Mouse (Mus musculus) kidney, embryonic 14.5 days (tissue): ENCODE measurements around the gene Gpr1. TPM values are rescaled to one million over a fixed set of nuclear protein-coding genes. Genes with fewer than 3 reads are reported as not detected.

ENCODE experiments used
- ATAC-seq: fragments of 200-750 bp; cut with Nextera tagmentation; 2 replicates; pipeline ENCODE4 v1.8.0; 2017; ENCODE audit warnings: moderate number of reproducible peaks, mild to moderate bottlenecking, moderate TSS enrichment, moderate library complexity; ENCODE audit not compliant: low FRiP score, low TSS enrichment
- H3K27ac ChIP-seq: fragments of 300-500 bp; sonication (generic); 2 replicates; pipeline ENCODE4 v1.5.1; 2014; ENCODE audit warnings: low read depth, mild to moderate bottlenecking, low read length, moderate library complexity, mixed read lengths
- H3K27me3 ChIP-seq: fragments of 300-500 bp; sonication (generic); 2 replicates; pipeline ENCODE4 v1.6.1; 2014; ENCODE audit warnings: mild to moderate bottlenecking, low read length; ENCODE audit not compliant: control insufficient read depth, insufficient read depth
- H3K36me3 ChIP-seq: fragments of 300-500 bp; sonication (generic); 2 replicates; pipeline ENCODE4 v1.6.1; 2014; ENCODE audit warnings: low read length, mixed read lengths; ENCODE audit not compliant: control insufficient read depth, insufficient read depth
- H3K4me1 ChIP-seq: fragments of 300-500 bp; sonication (generic); 2 replicates; pipeline ENCODE4 v1.6.1; 2014; ENCODE audit warnings: low read length, mixed read lengths; ENCODE audit not compliant: control insufficient read depth, insufficient read depth
- H3K4me2 ChIP-seq: fragments of 300-500 bp; sonication (generic); replicated peaks from 2 replicates; pipeline ENCODE4 v1.6.1; 2014; ENCODE audit warnings: low read depth, mild to moderate bottlenecking, low read length
- H3K4me3 ChIP-seq: fragments of 300-500 bp; sonication (generic); 2 replicates; pipeline ENCODE4 v1.5.1; 2014; ENCODE audit warnings: mild to moderate bottlenecking, low read length
- H3K9ac ChIP-seq: fragments of 300-500 bp; sonication (generic); 2 replicates; pipeline ENCODE4 v1.6.1; 2014; ENCODE audit warnings: low read depth, mild to moderate bottlenecking, low read length, moderate library complexity
- H3K9me3 ChIP-seq: fragments of 300-500 bp; sonication (generic); 2 replicates; pipeline ENCODE4 v1.6.1; 2016; ENCODE audit warnings: low read length; ENCODE audit not compliant: control insufficient read depth
- WGBS: fragments of 180-500 bp; shearing (Covaris S2); extraction: QIAGEN DNeasy Blood & Tissue Kit; methylation state at CpG from one replicate; pipeline ENCODE4 v1.1.7; 2014; 5-methylcytosine and 5-hydroxymethylcytosine counted together
- microRNA-seq: library from miRNA; unstranded; fragments of <30 nt; microRNA quantifications from one replicate; pipeline ENCODE4, GENCODE M21; 2016
- polyA plus RNA-seq: library from polyadenylated mRNA; unstranded; fragments of >200 nt; fragmentation: Nextera tagmentation; extraction: Ambion mirVana; gene quantifications from 2 replicates; pipeline ENCODE4 v1.2.1, GENCODE M21; 2014

Gpr1 gene
- polyA plus RNA-seq, 1 experiment from 2014 or later, result 0.28 TPM

GRCm38 (mm10) chr1:63134530-63134929, 79.8 kb downstream of the Gpr1 start:
- ATAC-seq, result no peak
- Histone ChIP-seq H3K4me3 (no peak overlapping the region), H3K9ac (no peak overlapping the region), H3K4me2 (no peak overlapping the region), H3K36me3 (0 out of 2 replicates have a peak, but pooled peaks cover 3% of the 10 kb centered on the region), H3K9me3 (no peaks in the 10 kb centered on the region), H3K27me3 (no peaks in the 10 kb centered on the region), H3K4me1 (no peaks in the 10 kb centered on the region), H3K27ac (no peak overlapping the region)
- WGBS, result 88% methylated on average over 3 of the region's 3 CpGs

Small RNAs within 50 kb of the gene (microRNA-seq; reads per million reads assigned to microRNA genes)
- gene Gm24557, result not detected
- gene Gm27512, result not detected

Other genes with a start within 250 kb of the Gpr1 start
- 11.5 and 16.5 TPM in 2 replicates for gene Ino80d, start 99.9 kb downstream of the Gpr1 start, polyA plus RNA-seq
- gene Eef1b2, start 37.7 kb downstream of the Gpr1 start, polyA plus RNA-seq, result 691 and 852 TPM in 2 replicates
- gene Ndufs1, start 37.7 kb downstream of the Gpr1 start, polyA plus RNA-seq, result 113 and 147 TPM in 2 replicates
- gene Zdbf2, start 58.7 kb upstream of the Gpr1 start, polyA plus RNA-seq, result 8.1 and 8.6 TPM in 2 replicates
- 1.5 and 2.1 TPM in 2 replicates for gene Adam23, start 231.3 kb upstream of the Gpr1 start, polyA plus RNA-seq